30 mouse cellular contexts compared by ENCODE assay signal in genomic region chr7:112819833-112820232, GRCm38 (mm10).
DNase-seq lines count a peak whose midpoint lies in the region; ATAC-seq and TF ChIP-seq lines count a peak whose summit lies in the region.
"Had no signal": no experiment of that assay in that cellular context is flagged by ENCODE, and none has a peak within 500 bp of the region (broad histone marks: within the 10 kb centered on the region; RNA-seq: fewer than 3 reads in every experiment).

No protein-coding gene starts in this region.

- no peaks in the 10 kb centered on the region for H3K36me3 ChIP-seq in heart, embryonic 10.5 days
- no peaks in the 10 kb centered on the region for H3K36me3 ChIP-seq in heart, embryonic 12.5 days
- H3K36me3 ChIP-seq in limb, embryonic 11.5 days (ENCODE audit: control insufficient read depth, insufficient read depth, low read length), result no peaks in the 10 kb centered on the region
- H3K36me3 ChIP-seq in intestine, embryonic 15.5 days, result no peaks in the 10 kb centered on the region
- H3K36me3 ChIP-seq: embryonic facial prominence, embryonic 12.5 days; heart, embryonic 15.5 days; hindbrain, embryonic 12.5 days; liver, embryonic 15.5 days; neural tube, embryonic 12.5 days had no signal

- no peaks in the 10 kb centered on the region for H3K27me3 ChIP-seq in heart, embryonic 10.5 days (ENCODE audit: insufficient read depth, poor library complexity, severe bottlenecking)
- H3K27me3 ChIP-seq in heart, embryonic 12.5 days (replicated peaks), result no peaks in the 10 kb centered on the region
- H3K27me3 ChIP-seq in limb, embryonic 11.5 days (ENCODE audit: control insufficient read depth, insufficient read depth, low read length), result no peaks in the 10 kb centered on the region
- H3K27me3 ChIP-seq in intestine, embryonic 15.5 days (replicated peaks), result no peaks in the 10 kb centered on the region
- H3K27me3 ChIP-seq: embryonic facial prominence, embryonic 12.5 days; heart, embryonic 15.5 days; hindbrain, embryonic 12.5 days; liver, embryonic 15.5 days; neural tube, embryonic 12.5 days had no signal

- H3K4me2 ChIP-seq in heart, embryonic 12.5 days, result no peak overlapping the region
- H3K4me2 ChIP-seq in limb, embryonic 11.5 days (ENCODE audit: low read depth, severe bottlenecking), result no peak overlapping the region
- no peak overlapping the region for H3K4me2 ChIP-seq in intestine, embryonic 15.5 days (replicated peaks)
- H3K4me2 ChIP-seq: embryonic facial prominence, embryonic 12.5 days; heart, embryonic 15.5 days; hindbrain, embryonic 12.5 days; liver, embryonic 15.5 days; lung, embryonic 14.5 days; midbrain, embryonic 11.5 days; neural tube, embryonic 12.5 days had no signal

- no peak overlapping the region for H3K4me3 ChIP-seq in heart, embryonic 10.5 days
- no peak overlapping the region for H3K4me3 ChIP-seq in heart, embryonic 12.5 days
- H3K4me3 ChIP-seq in left cerebral cortex, adult 2 months, result no peak overlapping the region
- H3K4me3 ChIP-seq in limb, embryonic 11.5 days (ENCODE audit: low read depth, low read length), result no peak overlapping the region
- H3K4me3 ChIP-seq in intestine, embryonic 15.5 days (replicated peaks), result no peak overlapping the region
- H3K4me3 ChIP-seq: embryonic facial prominence, embryonic 12.5 days; heart, embryonic 15.5 days; hindbrain, embryonic 12.5 days; liver, embryonic 15.5 days; neural tube, embryonic 12.5 days had no signal

- H3K27ac ChIP-seq in heart, embryonic 10.5 days, result 0 out of 2 replicates have a peak overlapping the region, but pooled peaks have one; percentile 36
- no peak overlapping the region for H3K27ac ChIP-seq in heart, embryonic 12.5 days (ENCODE audit: poor library complexity, severe bottlenecking)
- H3K27ac ChIP-seq in left cerebral cortex, adult 2 months, result 0 out of 2 replicates have a peak overlapping the region, but pooled peaks have one; percentile 11
- 0 out of 2 replicates have a peak overlapping the region, but pooled peaks have one; percentile 15 for H3K27ac ChIP-seq in limb, embryonic 11.5 days (replicated peaks; ENCODE audit: low read depth, low read length)
- no peak overlapping the region for H3K27ac ChIP-seq in intestine, embryonic 15.5 days
- H3K27ac ChIP-seq: embryonic facial prominence, embryonic 12.5 days; heart, embryonic 15.5 days; hindbrain, embryonic 12.5 days; hindbrain, postnatal 0 days; liver, embryonic 15.5 days; neural tube, embryonic 12.5 days had no signal

- H3K9ac ChIP-seq in heart, embryonic 12.5 days, result no peak overlapping the region
- H3K9ac ChIP-seq in limb, embryonic 11.5 days (ENCODE audit: low read length), result no peak overlapping the region
- no peak overlapping the region for H3K9ac ChIP-seq in intestine, embryonic 15.5 days
- H3K9ac ChIP-seq: embryonic facial prominence, embryonic 12.5 days; heart, embryonic 15.5 days; hindbrain, embryonic 12.5 days; liver, embryonic 15.5 days; lung, embryonic 14.5 days; neural tube, embryonic 12.5 days had no signal

- WGBS in heart, embryonic 10.5 days, result 76% methylated on average over 4 of the region's 4 CpGs
- WGBS in heart, embryonic 12.5 days, result 63% methylated on average over 4 of the region's 4 CpGs
- WGBS in limb, embryonic 11.5 days, result 66% methylated on average over 4 of the region's 4 CpGs
- 76% methylated on average over 4 of the region's 4 CpGs for WGBS in intestine, embryonic 15.5 days

- no peak for ATAC-seq in heart, embryonic 12.5 days (ENCODE audit: insufficient number of reproducible peaks, low FRiP score)
- ATAC-seq in limb, embryonic 11.5 days (ENCODE audit: insufficient number of reproducible peaks, low FRiP score, low TSS enrichment, low read depth), result no peak
- ATAC-seq in intestine, embryonic 15.5 days, result no peak
- ATAC-seq: CD4-positive, CD25-positive, alpha-beta regulatory T cell, adult 4 months; forebrain, embryonic 14.5 days; hindbrain, postnatal 0 days; intestine, embryonic 16.5 days; midbrain, embryonic 16.5 days had no signal

- intact Hi-C loops in left cerebral cortex, adult 2 months (cut with DNase I), result no loop called here
- intact Hi-C loops in left cerebral cortex, postnatal 10 days (cut with DNase I), result no loop called here

- no peak for DNase-seq in heart, embryonic 10.5 days (ENCODE audit: low spot score)
- DNase-seq in left cerebral cortex, adult 2 months (ENCODE audit: extremely low spot score in 1 of 2, low spot score in 2 of 2), result no peak
- DNase-seq in left cerebral cortex, postnatal 10 days (ENCODE audit: extremely low spot score in 1 of 2, low spot score in 2 of 2), result no peak
- no peak for DNase-seq in limb, embryonic 11.5 days (ENCODE audit: low spot score)
- no peak for DNase-seq in Muller cell, postnatal 12 days (ENCODE audit: inconsistent ontology term)
- DNase-seq: adrenal gland, adult 8-10 months; cerebellum, adult 11 months; cerebellum, adult 9-10 months; cerebellum, postnatal 36 days; embryo, embryonic 11 days; kidney, postnatal 10 days; lung, embryonic 14.5 days; lung, postnatal 36 days; right cerebral cortex, adult 18-20 months; right cerebral cortex, postnatal 4 days; thymus, adult 2 months; thymus, postnatal 36 days had no signal

- H3K4me1 ChIP-seq in heart, embryonic 10.5 days, result peaks cover 72% of the 10 kb centered on the region
- H3K4me1 ChIP-seq in heart, embryonic 12.5 days (replicated peaks), result peaks cover 70% of the 10 kb centered on the region
- H3K4me1 ChIP-seq in limb, embryonic 11.5 days (ENCODE audit: control insufficient read depth, insufficient read depth, low read length), result peaks cover 42% of the 10 kb centered on the region
- H3K4me1 ChIP-seq in intestine, embryonic 15.5 days (replicated peaks), result peaks cover 14% of the 10 kb centered on the region
- H3K4me1 ChIP-seq: liver, embryonic 15.5 days had no signal

- no peaks in the 10 kb centered on the region for H3K9me3 ChIP-seq in heart, embryonic 10.5 days
- no peaks in the 10 kb centered on the region for H3K9me3 ChIP-seq in heart, embryonic 12.5 days (replicated peaks)
- H3K9me3 ChIP-seq in limb, embryonic 11.5 days (ENCODE audit: control insufficient read depth, low read length), result no peaks in the 10 kb centered on the region
- no peaks in the 10 kb centered on the region for H3K9me3 ChIP-seq in intestine, embryonic 15.5 days
- H3K9me3 ChIP-seq: embryonic facial prominence, embryonic 12.5 days; heart, embryonic 15.5 days; hindbrain, embryonic 12.5 days; liver, embryonic 15.5 days; neural tube, embryonic 12.5 days had no signal

- no peak for TF ChIP-seq CTCF in left cerebral cortex, adult 2 months (IDR thresholded peaks at IDR 0.05)

Comparison
In these comparisons a context has a peak if more than half of its experiments do, and no peak if none do; other contexts are left out.
1. H3K27ac ChIP-seq: peak in heart, embryonic 10.5 days (single experiment), left cerebral cortex, adult 2 months (single experiment) and limb, embryonic 11.5 days (single experiment); none in heart, embryonic 12.5 days (single experiment) and intestine, embryonic 15.5 days (single experiment).